Mouse (Mus musculus) heart, embryonic 10.5 days (tissue): ENCODE data around the gene Uqcc1. TPM values are rescaled to one million over a fixed set of nuclear protein-coding genes. Genes with fewer than 3 reads are reported as not detected.

Source experiments
- DNase-seq: peaks from one replicate; pipeline ENCODE4 v3.0.0-alpha.2; 2017; ENCODE audit warnings: low spot score
- H3K27ac ChIP-seq: fragments of 300-500 bp; sonication (generic); 2 replicates; pipeline ENCODE4 v1.5.1; 2016; ENCODE audit warnings: mild to moderate bottlenecking
- H3K27me3 ChIP-seq: fragments of 300-500 bp; sonication (generic); 2 replicates; pipeline ENCODE4 v1.6.1; 2016; ENCODE audit warnings: mild to moderate bottlenecking; ENCODE audit not compliant: poor library complexity, insufficient read depth, severe bottlenecking
- H3K36me3 ChIP-seq: fragments of 300-500 bp; sonication (generic); 2 replicates; pipeline ENCODE4 v1.6.1; 2016; ENCODE audit warnings: mild to moderate bottlenecking, moderate library complexity
- H3K4me1 ChIP-seq: fragments of 300-500 bp; sonication (generic); 2 replicates; pipeline ENCODE4 v1.6.1; 2016; ENCODE audit warnings: mild to moderate bottlenecking
- H3K4me3 ChIP-seq: fragments of 300-500 bp; sonication (generic); 2 replicates; pipeline ENCODE4 v1.5.1; 2016; ENCODE audit warnings: mild to moderate bottlenecking, moderate library complexity
- H3K9me3 ChIP-seq: fragments of 300-500 bp; sonication (generic); 2 replicates; pipeline ENCODE4 v1.6.1; 2016; ENCODE audit warnings: mild to moderate bottlenecking, moderate library complexity
- WGBS: fragments of 180-500 bp; shearing (Covaris S2); methylation state at CpG from one replicate; pipeline ENCODE4 v1.1.7; 2016; 5-methylcytosine and 5-hydroxymethylcytosine counted together
- polyA plus RNA-seq: library from polyadenylated mRNA; unstranded; fragments of >200 nt; fragmentation: Nextera tagmentation; extraction: Ambion mirVana; gene quantifications from 2 replicates; pipeline ENCODE4 v1.2.1, GENCODE M21; 2016

Gene Uqcc1
- polyA plus RNA-seq, 1 experiment from 2014 or later, result 100 TPM

GRCm38 (mm10) chr2:155903632-155904008 is 26.5 kb downstream of the Uqcc1 start:
- no peaks in the 10 kb centered on the region for H3K9me3 ChIP-seq
- 88% methylated on average over 6 of the region's 6 CpGs for WGBS
- DNase-seq, result no peak
- no peaks in the 10 kb centered on the region for H3K4me1 ChIP-seq
- no peak overlapping the region for H3K4me3 ChIP-seq
- no peak overlapping the region for H3K27ac ChIP-seq
- H3K27me3 ChIP-seq, result no peaks in the 10 kb centered on the region
- peaks cover 65% of the 10 kb centered on the region for H3K36me3 ChIP-seq

- Histone ChIP-seq H3K4me1 (no peaks in the 10 kb centered on the region), H3K36me3 (peaks cover 65% of the 10 kb centered on the region)
- WGBS, result 80% methylated on average over 16 of the region's 16 CpGs
Measured at GRCm38 (mm10) chr2:155902989-155903631, 27.0 kb downstream of the Uqcc1 start.

GRCm38 (mm10) chr2:155895046-155895735 is 34.9 kb downstream of the Uqcc1 start:
- Histone ChIP-seq H3K36me3 (peaks cover 62% of the 10 kb centered on the region), H3K27me3 (no peaks in the 10 kb centered on the region)
- WGBS, result 84% methylated on average over 16 of the region's 16 CpGs

More at GRCm38 (mm10) chr2:155902989-155903631, 27.0 kb downstream of the Uqcc1 start:
- no peak overlapping the region for H3K27ac ChIP-seq
- DNase-seq, result no peak
- H3K27me3 ChIP-seq, result no peaks in the 10 kb centered on the region
- no peak overlapping the region for H3K4me3 ChIP-seq
- H3K9me3 ChIP-seq, result no peaks in the 10 kb centered on the region

GRCm38 (mm10) chr2:155894307-155895045 is 35.6 kb downstream of the Uqcc1 start:
- Histone ChIP-seq H3K27ac (no peak overlapping the region), H3K4me3 (no peak overlapping the region), H3K36me3 (peaks cover 61% of the 10 kb centered on the region), H3K27me3 (no peaks in the 10 kb centered on the region), H3K9me3 (no peaks in the 10 kb centered on the region), H3K4me1 (no peaks in the 10 kb centered on the region)
- no peak for DNase-seq
- 94% methylated on average over 13 of the region's 13 CpGs for WGBS

More at GRCm38 (mm10) chr2:155895046-155895735, 34.9 kb downstream of the Uqcc1 start:
- no peak overlapping the region for H3K4me3 ChIP-seq
- H3K4me1 ChIP-seq, result no peaks in the 10 kb centered on the region
- no peak overlapping the region for H3K27ac ChIP-seq
- DNase-seq, result no peak
- no peaks in the 10 kb centered on the region for H3K9me3 ChIP-seq

- DNase-seq, result no peak
- Histone ChIP-seq H3K27ac (no peak overlapping the region), H3K4me3 (no peak overlapping the region), H3K4me1 (no peaks in the 10 kb centered on the region), H3K36me3 (peaks cover 59% of the 10 kb centered on the region), H3K9me3 (no peaks in the 10 kb centered on the region), H3K27me3 (no peaks in the 10 kb centered on the region)
- WGBS, result 92% methylated on average over 12 of the region's 12 CpGs
Measured at GRCm38 (mm10) chr2:155886776-155887175, 43.3 kb downstream of the Uqcc1 start.

GRCm38 (mm10) chr2:155885271-155885697 is 44.8 kb downstream of the Uqcc1 start:
- Histone ChIP-seq H3K27ac (no peak overlapping the region), H3K9me3 (no peaks in the 10 kb centered on the region), H3K36me3 (peaks cover 58% of the 10 kb centered on the region), H3K4me3 (no peak overlapping the region), H3K4me1 (no peaks in the 10 kb centered on the region), H3K27me3 (no peaks in the 10 kb centered on the region)
- no peak for DNase-seq
- WGBS, result 86% methylated on average over 10 of the region's 10 CpGs

- WGBS, result 78% methylated on average over 3 of the region's 3 CpGs
- Histone ChIP-seq H3K27me3 (no peaks in the 10 kb centered on the region), H3K9me3 (no peaks in the 10 kb centered on the region), H3K27ac (no peak overlapping the region), H3K4me3 (no peak overlapping the region), H3K36me3 (peaks cover 62% of the 10 kb centered on the region), H3K4me1 (no peaks in the 10 kb centered on the region)
- no peak for DNase-seq
Measured at GRCm38 (mm10) chr2:155882087-155882486, 48.0 kb downstream of the Uqcc1 start.

- no peaks in the 10 kb centered on the region for H3K27me3 ChIP-seq
- H3K4me1 ChIP-seq, result no peaks in the 10 kb centered on the region
- H3K9me3 ChIP-seq, result no peaks in the 10 kb centered on the region
- DNase-seq, result no peak
- H3K27ac ChIP-seq, result no peak overlapping the region
- H3K36me3 ChIP-seq, result peaks cover 61% of the 10 kb centered on the region
- WGBS, result 76% methylated on average over 21 of the region's 21 CpGs
- no peak overlapping the region for H3K4me3 ChIP-seq
Measured at GRCm38 (mm10) chr2:155878964-155879876, 50.9 kb downstream of the Uqcc1 start.

- no peaks in the 10 kb centered on the region for H3K9me3 ChIP-seq
- no peak overlapping the region for H3K4me3 ChIP-seq
- WGBS, result 95% methylated on average over 6 of the region's 6 CpGs
- no peak for DNase-seq
- H3K4me1 ChIP-seq, result no peaks in the 10 kb centered on the region
- H3K27ac ChIP-seq, result no peak overlapping the region
- no peaks in the 10 kb centered on the region for H3K27me3 ChIP-seq
- peaks cover 60% of the 10 kb centered on the region for H3K36me3 ChIP-seq
Measured at GRCm38 (mm10) chr2:155873636-155874035, 56.5 kb downstream of the Uqcc1 start.

GRCm38 (mm10) chr2:155872930-155873507 is 57.1 kb downstream of the Uqcc1 start:
- Histone ChIP-seq H3K27me3 (no peaks in the 10 kb centered on the region), H3K4me3 (no peak overlapping the region), H3K36me3 (peaks cover 64% of the 10 kb centered on the region), H3K9me3 (no peaks in the 10 kb centered on the region), H3K4me1 (no peaks in the 10 kb centered on the region), H3K27ac (no peak overlapping the region)
- DNase-seq, result no peak
- 80% methylated on average over 10 of the region's 10 CpGs for WGBS

- peaks cover 66% of the 10 kb centered on the region for H3K36me3 ChIP-seq
- no peaks in the 10 kb centered on the region for H3K9me3 ChIP-seq
- no peaks in the 10 kb centered on the region for H3K4me1 ChIP-seq
- 73% methylated on average over 8 of the region's 8 CpGs for WGBS
- no peak overlapping the region for H3K4me3 ChIP-seq
- H3K27ac ChIP-seq, result no peak overlapping the region
- H3K27me3 ChIP-seq, result no peaks in the 10 kb centered on the region
- no peak for DNase-seq
Measured at GRCm38 (mm10) chr2:155872486-155872885, 57.6 kb downstream of the Uqcc1 start.

GRCm38 (mm10) chr2:155869772-155870171 is 60.3 kb downstream of the Uqcc1 start:
- Histone ChIP-seq H3K4me3 (no peak overlapping the region), H3K9me3 (no peaks in the 10 kb centered on the region), H3K4me1 (no peaks in the 10 kb centered on the region), H3K27me3 (no peaks in the 10 kb centered on the region), H3K36me3 (peaks cover 47% of the 10 kb centered on the region), H3K27ac (no peak overlapping the region)
- 60% methylated on average over 5 of the region's 5 CpGs for WGBS
- DNase-seq, result no peak
